In the genomic region with DNA sequence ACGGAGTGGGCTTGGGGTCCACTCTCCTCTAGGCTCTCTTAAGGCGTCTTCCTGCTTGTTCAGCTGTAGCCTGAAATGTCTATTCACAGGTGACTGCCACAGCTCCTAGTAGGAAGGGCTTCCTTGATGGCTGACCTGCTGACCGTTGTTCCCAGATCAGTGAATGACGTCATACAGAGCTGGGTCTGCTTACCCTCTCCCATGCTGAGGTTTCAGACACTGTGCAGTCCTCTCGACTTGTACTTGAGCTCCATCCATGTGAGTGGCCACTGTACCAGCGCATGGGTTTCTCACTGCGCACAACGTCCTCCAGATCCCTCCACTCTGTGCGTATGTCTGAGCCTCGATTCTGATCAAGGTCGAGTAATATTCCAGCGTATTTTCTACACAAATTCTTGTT, we compare ENCODE assay signal across 12 mouse cellular contexts. TPM values are rescaled to one million over a fixed set of nuclear protein-coding genes. Genes with fewer than 3 reads are reported as not detected.
DNase-seq lines count a peak whose midpoint lies in the region; ATAC-seq and TF ChIP-seq lines count a peak whose summit lies in the region.
"Had no signal": no experiment of that assay in that cellular context is flagged by ENCODE, and none has a peak within 500 bp of the region (broad histone marks: within the 10 kb centered on the region; RNA-seq: fewer than 3 reads in every experiment).

No protein-coding gene starts in this region.

- peak overlapping the region; percentile 74 for H3K27ac ChIP-seq in heart, embryonic 15.5 days
- no peak overlapping the region for H3K27ac ChIP-seq in midbrain, embryonic 11.5 days (ENCODE audit: low read depth, low read length)
- no peak overlapping the region for H3K27ac ChIP-seq in midbrain, embryonic 10.5 days (replicated peaks)
- H3K27ac ChIP-seq in intestine, postnatal 0 days (ENCODE audit: low read depth, low read length): peak overlapping the region; percentile 11; the same call in 1 of the 2 replicates
- H3K27ac ChIP-seq in stomach, embryonic 16.5 days (ENCODE audit: low read length): peak overlapping the region; percentile 34
- H3K27ac ChIP-seq: hindbrain, embryonic 15.5 days; lung, embryonic 15.5 days had no signal

- no peak overlapping the region; the same call in 1 of the 2 replicates for H3K9ac ChIP-seq in heart, embryonic 15.5 days
- H3K9ac ChIP-seq in midbrain, embryonic 11.5 days (ENCODE audit: low read length): no peak overlapping the region
- no peak overlapping the region for H3K9ac ChIP-seq in intestine, postnatal 0 days (ENCODE audit: low read depth, low read length)
- no peak overlapping the region for H3K9ac ChIP-seq in stomach, embryonic 16.5 days (ENCODE audit: low read length)
- H3K9ac ChIP-seq: hindbrain, embryonic 15.5 days; lung, embryonic 15.5 days had no signal

- peaks cover 69% of the 10 kb centered on the region for H3K36me3 ChIP-seq in heart, embryonic 15.5 days
- H3K36me3 ChIP-seq in midbrain, embryonic 11.5 days (ENCODE audit: control insufficient read depth, insufficient read depth, low read length): peaks cover 44% of the 10 kb centered on the region
- H3K36me3 ChIP-seq in midbrain, embryonic 10.5 days: peaks cover 89% of the 10 kb centered on the region
- peaks cover 73% of the 10 kb centered on the region for H3K36me3 ChIP-seq in intestine, postnatal 0 days (ENCODE audit: control insufficient read depth, insufficient read depth)
- H3K36me3 ChIP-seq in stomach, embryonic 16.5 days (ENCODE audit: control insufficient read depth, insufficient read depth, low read length): peaks cover 59% of the 10 kb centered on the region

- H3K4me3 ChIP-seq in heart, embryonic 15.5 days: no peak overlapping the region
- no peak overlapping the region for H3K4me3 ChIP-seq in midbrain, embryonic 11.5 days (ENCODE audit: low read depth, low read length)
- H3K4me3 ChIP-seq in midbrain, embryonic 10.5 days: no peak overlapping the region
- H3K4me3 ChIP-seq in intestine, postnatal 0 days (ENCODE audit: low read depth, low read length): no peak overlapping the region
- H3K4me3 ChIP-seq in stomach, embryonic 16.5 days (replicated peaks; ENCODE audit: low read length): no peak overlapping the region
- H3K4me3 ChIP-seq: hindbrain, embryonic 15.5 days; lung, embryonic 15.5 days had no signal

- H3K27me3 ChIP-seq in heart, embryonic 15.5 days: no peaks in the 10 kb centered on the region
- H3K27me3 ChIP-seq in midbrain, embryonic 11.5 days (ENCODE audit: control insufficient read depth, insufficient read depth, low read length): no peaks in the 10 kb centered on the region
- H3K27me3 ChIP-seq in midbrain, embryonic 10.5 days (ENCODE audit: low read depth, poor library complexity, severe bottlenecking): no peaks in the 10 kb centered on the region
- H3K27me3 ChIP-seq in intestine, postnatal 0 days (replicated peaks; ENCODE audit: control insufficient read depth, insufficient read depth, low read length): no peaks in the 10 kb centered on the region
- H3K27me3 ChIP-seq in stomach, embryonic 16.5 days (ENCODE audit: control insufficient read depth, insufficient read depth, low read length): no peaks in the 10 kb centered on the region
- H3K27me3 ChIP-seq: CH12.LX; hindbrain, embryonic 15.5 days; lung, embryonic 15.5 days had no signal

- no peak overlapping the region for H3K4me2 ChIP-seq in heart, embryonic 15.5 days
- no peak overlapping the region for H3K4me2 ChIP-seq in midbrain, embryonic 11.5 days
- no peak overlapping the region for H3K4me2 ChIP-seq in intestine, postnatal 0 days (replicated peaks; ENCODE audit: low read depth)
- H3K4me2 ChIP-seq in stomach, embryonic 16.5 days (ENCODE audit: low read depth, low read length): no peak overlapping the region
- H3K4me2 ChIP-seq: hindbrain, embryonic 15.5 days; lung, embryonic 15.5 days had no signal

- DNase-seq in heart, adult 11 months: no peak
- DNase-seq in midbrain, embryonic 11.5 days (ENCODE audit: low spot score, missing footprints): peak; percentile 84
- DNase-seq in midbrain, embryonic 10.5 days (ENCODE audit: low spot score): no peak
- no peak for DNase-seq in urinary bladder, postnatal 25 days (ENCODE audit: low spot score)
- DNase-seq: cerebellum, adult 2 months; retina, postnatal 1 day had no signal

- TF ChIP-seq CTCF in intestine, postnatal 0 days (IDR thresholded peaks at IDR 0.05; ENCODE audit: low read depth): no peak

- H3K9me3 ChIP-seq in heart, embryonic 15.5 days (replicated peaks): no peaks in the 10 kb centered on the region
- H3K9me3 ChIP-seq in midbrain, embryonic 11.5 days (ENCODE audit: control insufficient read depth, low read length): no peaks in the 10 kb centered on the region
- no peaks in the 10 kb centered on the region for H3K9me3 ChIP-seq in midbrain, embryonic 10.5 days (replicated peaks)
- H3K9me3 ChIP-seq in intestine, postnatal 0 days (ENCODE audit: control insufficient read depth): no peaks in the 10 kb centered on the region
- H3K9me3 ChIP-seq in stomach, embryonic 16.5 days (replicated peaks; ENCODE audit: control insufficient read depth, low read length): no peaks in the 10 kb centered on the region
- H3K9me3 ChIP-seq: hindbrain, embryonic 15.5 days; lung, embryonic 15.5 days had no signal

- ATAC-seq in heart, embryonic 15.5 days (replicated peaks; ENCODE audit: insufficient number of reproducible peaks, insufficient read depth, low FRiP score, low read depth): no peak
- ATAC-seq in midbrain, embryonic 11.5 days (ENCODE audit: low FRiP score): no peak
- ATAC-seq in intestine, postnatal 0 days: peak; percentile 29; the same call in 1 of the 2 replicates
- no peak for ATAC-seq in stomach, embryonic 16.5 days (ENCODE audit: insufficient read depth, low FRiP score)

- H3K4me1 ChIP-seq in heart, embryonic 15.5 days (replicated peaks): peaks cover 13% of the 10 kb centered on the region
- H3K4me1 ChIP-seq in midbrain, embryonic 11.5 days (ENCODE audit: control insufficient read depth, insufficient read depth, low read length): no peaks in the 10 kb centered on the region
- peaks cover 6% of the 10 kb centered on the region; the same call in 1 of the 2 replicates for H3K4me1 ChIP-seq in midbrain, embryonic 10.5 days
- H3K4me1 ChIP-seq in intestine, postnatal 0 days (replicated peaks; ENCODE audit: control insufficient read depth, insufficient read depth, low read length): no peaks in the 10 kb centered on the region
- no peaks in the 10 kb centered on the region for H3K4me1 ChIP-seq in stomach, embryonic 16.5 days (ENCODE audit: control insufficient read depth, insufficient read depth, low read length)
- H3K4me1 ChIP-seq: hindbrain, embryonic 15.5 days; lung, embryonic 15.5 days had no signal

- WGBS in heart, embryonic 15.5 days: 56% methylated on average over 12 of the region's 12 CpGs
- WGBS in midbrain, embryonic 11.5 days: 84% methylated on average over 12 of the region's 12 CpGs
- WGBS in midbrain, embryonic 10.5 days: 83% methylated on average over 12 of the region's 12 CpGs
- 60% methylated on average over 12 of the region's 12 CpGs for WGBS in intestine, postnatal 0 days
- 67% methylated on average over 12 of the region's 12 CpGs for WGBS in stomach, embryonic 16.5 days

RNA-seq across cellular contexts. Expression of a gene that starts 15.1 kb away (rescaled TPM):
- 29.1 and 41.6 TPM in 2 replicates for polyA plus RNA-seq in heart, embryonic 15.5 days (2015; fragmentation: Nextera tagmentation; extraction: Ambion mirVana)
- polyA plus RNA-seq in midbrain, embryonic 11.5 days (2014; fragmentation: Nextera tagmentation; extraction: Ambion mirVana): 42.1 and 46.5 TPM in 2 replicates
- 61.4 and 68.5 TPM in 2 replicates for polyA plus RNA-seq in midbrain, embryonic 10.5 days (2016; fragmentation: Nextera tagmentation; extraction: Ambion mirVana)
- 32.8 and 36.5 TPM in 2 replicates for polyA plus RNA-seq in intestine, postnatal 0 days (2015; fragmentation: Nextera tagmentation; extraction: Ambion mirVana)
- 34.8 and 35.8 TPM in 2 replicates for polyA plus RNA-seq in stomach, embryonic 16.5 days (2015; fragmentation: Nextera tagmentation; extraction: Ambion mirVana)

RNA-seq across cellular contexts. Expression of a gene that starts 17.6 kb away (rescaled TPM):
- 25.6 and 31.0 TPM in 2 replicates for polyA plus RNA-seq in heart, embryonic 15.5 days (2015; fragmentation: Nextera tagmentation; extraction: Ambion mirVana)
- polyA plus RNA-seq in midbrain, embryonic 11.5 days (2014; fragmentation: Nextera tagmentation; extraction: Ambion mirVana): 5.3 and 5.6 TPM in 2 replicates
- polyA plus RNA-seq in midbrain, embryonic 10.5 days (2016; fragmentation: Nextera tagmentation; extraction: Ambion mirVana): 7.8 and 9.8 TPM in 2 replicates
- 54.1 and 67.6 TPM in 2 replicates for polyA plus RNA-seq in intestine, postnatal 0 days (2015; fragmentation: Nextera tagmentation; extraction: Ambion mirVana)
- polyA plus RNA-seq in stomach, embryonic 16.5 days (2015; fragmentation: Nextera tagmentation; extraction: Ambion mirVana): 36.6 and 47.4 TPM in 2 replicates

RNA-seq across cellular contexts. Expression of a gene that starts 23.8 kb away (rescaled TPM):
- polyA plus RNA-seq in heart, embryonic 15.5 days (2015; fragmentation: Nextera tagmentation; extraction: Ambion mirVana): 350 and 441 TPM in 2 replicates
- polyA plus RNA-seq in midbrain, embryonic 11.5 days (2014; fragmentation: Nextera tagmentation; extraction: Ambion mirVana): 398 and 422 TPM in 2 replicates
- polyA plus RNA-seq in midbrain, embryonic 10.5 days (2016; fragmentation: Nextera tagmentation; extraction: Ambion mirVana): 528 and 571 TPM in 2 replicates
- 286 and 316 TPM in 2 replicates for polyA plus RNA-seq in intestine, postnatal 0 days (2015; fragmentation: Nextera tagmentation; extraction: Ambion mirVana)
- 533 and 575 TPM in 2 replicates for polyA plus RNA-seq in stomach, embryonic 16.5 days (2015; fragmentation: Nextera tagmentation; extraction: Ambion mirVana)

RNA-seq across cellular contexts. Expression of a gene that starts 30.2 kb away (rescaled TPM):
- polyA plus RNA-seq in heart, embryonic 15.5 days (2015; fragmentation: Nextera tagmentation; extraction: Ambion mirVana): 38.4 and 43.1 TPM in 2 replicates
- polyA plus RNA-seq in midbrain, embryonic 11.5 days (2014; fragmentation: Nextera tagmentation; extraction: Ambion mirVana): 49.7 and 50.6 TPM in 2 replicates
- polyA plus RNA-seq in midbrain, embryonic 10.5 days (2016; fragmentation: Nextera tagmentation; extraction: Ambion mirVana): 52.7 and 53.3 TPM in 2 replicates
- polyA plus RNA-seq in intestine, postnatal 0 days (2015; fragmentation: Nextera tagmentation; extraction: Ambion mirVana): 50.5 and 53.4 TPM in 2 replicates
- polyA plus RNA-seq in stomach, embryonic 16.5 days (2015; fragmentation: Nextera tagmentation; extraction: Ambion mirVana): 30.5 and 32.4 TPM in 2 replicates

RNA-seq across cellular contexts. Expression of a gene that starts 31.0 kb away (rescaled TPM):
- not detected in 2 replicates for polyA plus RNA-seq in heart, embryonic 15.5 days (2015; fragmentation: Nextera tagmentation; extraction: Ambion mirVana)
- polyA plus RNA-seq in midbrain, embryonic 11.5 days (2014; fragmentation: Nextera tagmentation; extraction: Ambion mirVana): not detected in 2 replicates
- 0.09 TPM in 1 of 2 replicates, not detected in the other for polyA plus RNA-seq in midbrain, embryonic 10.5 days (2016; fragmentation: Nextera tagmentation; extraction: Ambion mirVana)
- polyA plus RNA-seq in intestine, postnatal 0 days (2015; fragmentation: Nextera tagmentation; extraction: Ambion mirVana): 0.12 TPM in 2 replicates
- polyA plus RNA-seq in stomach, embryonic 16.5 days (2015; fragmentation: Nextera tagmentation; extraction: Ambion mirVana): not detected in 2 replicates
- polyA plus RNA-seq: cerebellum, adult 2 months had no signal

Comparison
In these comparisons a context has a peak if more than half of its experiments do, and no peak if none do; other contexts are left out.
1. H3K27ac ChIP-seq: peak in heart, embryonic 15.5 days (single experiment), intestine, postnatal 0 days (single experiment) and stomach, embryonic 16.5 days (single experiment); none in midbrain, embryonic 11.5 days (single experiment) and midbrain, embryonic 10.5 days (single experiment).